Mouse (Mus musculus) hindbrain, embryonic 12.5 days (tissue): ENCODE results near the gene Miga2. TPM values are rescaled to one million over a fixed set of nuclear protein-coding genes. Genes with fewer than 3 reads are reported as not detected.

Experiments used
- ATAC-seq: fragments of 200-750 bp; cut with Nextera tagmentation; 2 replicates; pipeline ENCODE4 v1.8.0; 2017; ENCODE audit warnings: moderate TSS enrichment; ENCODE audit not compliant: low FRiP score
- H3K27ac ChIP-seq: fragments of 300-500 bp; sonication (generic); 2 replicates; pipeline ENCODE4 v1.5.1; 2016; ENCODE audit warnings: mild to moderate bottlenecking
- H3K27me3 ChIP-seq: fragments of 300-500 bp; sonication (generic); 2 replicates; pipeline ENCODE4 v1.6.1; 2016; ENCODE audit warnings: mild to moderate bottlenecking
- H3K36me3 ChIP-seq: fragments of 300-500 bp; sonication (generic); 2 replicates; pipeline ENCODE4 v1.6.1; 2016; ENCODE audit warnings: mild to moderate bottlenecking
- H3K4me1 ChIP-seq: fragments of 300-500 bp; sonication (generic); 2 replicates; pipeline ENCODE4 v1.6.1; 2016
- H3K4me2 ChIP-seq: fragments of 300-500 bp; sonication (generic); replicated peaks from 2 replicates; pipeline ENCODE4 v1.6.1; 2016; ENCODE audit warnings: mild to moderate bottlenecking
- H3K4me3 ChIP-seq: fragments of 300-500 bp; sonication (generic); 2 replicates; pipeline ENCODE4 v1.5.1; 2016; ENCODE audit warnings: mild to moderate bottlenecking
- H3K9ac ChIP-seq: fragments of 300-500 bp; sonication (generic); 2 replicates; pipeline ENCODE4 v1.6.1; 2016; ENCODE audit warnings: mild to moderate bottlenecking, moderate library complexity
- H3K9me3 ChIP-seq: fragments of 300-500 bp; sonication (generic); replicated peaks from 2 replicates; pipeline ENCODE4 v1.6.1; 2016; ENCODE audit warnings: mild to moderate bottlenecking
- WGBS: fragments of 180-500 bp; shearing (Covaris S2); methylation state at CpG from one replicate; pipeline ENCODE4 v1.1.7; 2016; 5-methylcytosine and 5-hydroxymethylcytosine counted together
- polyA plus RNA-seq: library from polyadenylated mRNA; unstranded; fragments of >200 nt; fragmentation: Nextera tagmentation; extraction: Ambion mirVana; gene quantifications from 2 replicates; pipeline ENCODE4 v1.2.1, GENCODE M21; 2016

The Miga2 gene
- polyA plus RNA-seq, 1 experiment from 2014 or later, result 30.7 TPM

GRCm38 (mm10) chr2:30386913-30387312 is 22.9 kb downstream of the Miga2 start:
- WGBS, result 86% methylated on average over 9 of the region's 9 CpGs
- Histone ChIP-seq H3K36me3 (peaks cover 37% of the 10 kb centered on the region), H3K27ac (no peak overlapping the region), H3K4me2 (no peak overlapping the region), H3K9ac (no peak overlapping the region), H3K4me3 (no peak overlapping the region), H3K4me1 (peaks cover 5% of the 10 kb centered on the region; the same call in 1 of the 2 replicates), H3K9me3 (no peaks in the 10 kb centered on the region), H3K27me3 (no peaks in the 10 kb centered on the region)
- no peak for ATAC-seq

DNA sequence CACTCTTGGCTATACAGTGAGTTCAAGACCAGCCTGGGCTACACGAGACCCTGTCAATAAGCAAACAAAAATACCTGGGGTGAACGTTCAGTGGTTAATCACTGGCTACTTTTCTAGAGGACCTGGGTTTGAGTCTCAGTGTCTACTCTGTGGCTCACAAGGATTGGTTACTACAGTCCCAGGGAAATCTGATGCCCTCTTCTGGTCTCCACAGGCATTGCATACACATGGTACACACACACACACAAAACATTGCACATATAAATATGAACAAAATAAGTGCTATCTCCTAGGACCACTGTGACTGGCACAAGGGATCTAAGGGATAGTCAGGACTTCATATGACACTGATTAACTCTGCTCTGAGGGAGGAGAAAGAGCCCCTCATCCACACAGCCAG is 25.0 kb downstream of the Miga2 start:
- Histone ChIP-seq H3K27me3 (no peaks in the 10 kb centered on the region), H3K27ac (no peak overlapping the region), H3K9me3 (no peaks in the 10 kb centered on the region), H3K9ac (no peak overlapping the region), H3K4me3 (no peak overlapping the region), H3K4me1 (peaks cover 15% of the 10 kb centered on the region), H3K36me3 (peaks cover 17% of the 10 kb centered on the region), H3K4me2 (no peak overlapping the region)
- no peak for ATAC-seq
- 92% methylated on average over 2 of the region's 2 CpGs for WGBS

DNA sequence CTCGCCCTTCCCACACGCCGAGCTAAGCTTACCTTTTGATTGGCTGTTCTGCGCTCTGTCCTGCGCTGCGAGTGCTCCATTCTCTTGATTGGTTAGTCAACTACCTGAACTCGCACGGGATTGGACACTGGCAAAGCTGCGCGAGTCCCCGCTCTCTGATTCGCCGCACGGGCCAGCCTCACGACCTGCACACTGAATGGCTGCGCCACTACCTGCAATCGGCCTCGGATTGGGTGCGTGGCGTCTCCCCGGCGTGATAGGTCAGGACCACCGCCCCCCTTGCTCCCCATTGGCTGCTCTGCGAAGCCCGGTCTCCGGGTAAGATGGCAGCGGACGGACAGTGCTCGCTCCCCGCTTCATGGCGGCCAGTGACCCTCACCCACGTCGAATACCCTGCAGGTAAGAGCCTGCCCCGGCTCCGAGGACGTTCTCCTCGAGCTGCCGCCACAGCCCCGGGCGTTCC is 28.1 kb downstream of the Miga2 start, which contains the start of gene Dolpp1:
TSS of gene Dolpp1 (plus strand) at position 141 of the 463 bp plus-strand sequence.
- peaks cover 17% of the 10 kb centered on the region for H3K4me1 ChIP-seq
- peak within 1 kb of the TSS; percentile 64 for H3K4me3 ChIP-seq
- peaks cover 16% of the 10 kb centered on the region for H3K36me3 ChIP-seq
- peak within 1 kb of the TSS; percentile 88 for H3K9ac ChIP-seq
- peak; percentile 99 for ATAC-seq
- H3K9me3 ChIP-seq, result no peaks in the 10 kb centered on the region
- no peaks in the 10 kb centered on the region for H3K27me3 ChIP-seq
- WGBS, result under 1% methylated on average over 40 of the region's 40 CpGs
- H3K27ac ChIP-seq, result peak within 1 kb of the TSS; percentile 90
- H3K4me2 ChIP-seq, result peak within 1 kb of the TSS; percentile 99

- ATAC-seq, result peak; percentile 83
- WGBS, result under 1% methylated on average over 53 of the region's 54 CpGs
- peak overlapping the region; percentile 64 for H3K4me3 ChIP-seq
- no peaks in the 10 kb centered on the region for H3K9me3 ChIP-seq
- H3K9ac ChIP-seq, result peak overlapping the region; percentile 88
- peaks cover 17% of the 10 kb centered on the region for H3K4me1 ChIP-seq
- H3K27ac ChIP-seq, result peak overlapping the region; percentile 90
- H3K27me3 ChIP-seq, result no peaks in the 10 kb centered on the region
- H3K4me2 ChIP-seq, result peak overlapping the region; percentile 99
- peaks cover 22% of the 10 kb centered on the region for H3K36me3 ChIP-seq
These were observed 28.7 kb downstream of the Miga2 start for GRCm38 (mm10) chr2:30392577-30393369.

- Histone ChIP-seq H3K4me2 (peak overlapping the region; percentile 99), H3K4me3 (peak overlapping the region; percentile 64), H3K27me3 (no peaks in the 10 kb centered on the region), H3K9ac (peak overlapping the region; percentile 88), H3K36me3 (peaks cover 26% of the 10 kb centered on the region), H3K9me3 (no peaks in the 10 kb centered on the region), H3K4me1 (peaks cover 22% of the 10 kb centered on the region), H3K27ac (peak overlapping the region; percentile 90)
- ATAC-seq, result no peak
- WGBS, result 71% methylated on average over 1 of the region's 1 CpGs
These were observed 29.3 kb downstream of the Miga2 start for GRCm38 (mm10) chr2:30393370-30393656.

- no peaks in the 10 kb centered on the region for H3K9me3 ChIP-seq
- no peaks in the 10 kb centered on the region for H3K27me3 ChIP-seq
- no peak overlapping the region for H3K4me3 ChIP-seq
- no peak overlapping the region for H3K27ac ChIP-seq
- ATAC-seq, result no peak
- WGBS, result 91% methylated on average over 7 of the region's 7 CpGs
- no peak overlapping the region for H3K9ac ChIP-seq
- H3K4me2 ChIP-seq, result no peak overlapping the region
- peaks cover 32% of the 10 kb centered on the region for H3K36me3 ChIP-seq
- H3K4me1 ChIP-seq, result peaks cover 45% of the 10 kb centered on the region
These were observed 31.7 kb downstream of the Miga2 start for GRCm38 (mm10) chr2:30395757-30396156.

DNA sequence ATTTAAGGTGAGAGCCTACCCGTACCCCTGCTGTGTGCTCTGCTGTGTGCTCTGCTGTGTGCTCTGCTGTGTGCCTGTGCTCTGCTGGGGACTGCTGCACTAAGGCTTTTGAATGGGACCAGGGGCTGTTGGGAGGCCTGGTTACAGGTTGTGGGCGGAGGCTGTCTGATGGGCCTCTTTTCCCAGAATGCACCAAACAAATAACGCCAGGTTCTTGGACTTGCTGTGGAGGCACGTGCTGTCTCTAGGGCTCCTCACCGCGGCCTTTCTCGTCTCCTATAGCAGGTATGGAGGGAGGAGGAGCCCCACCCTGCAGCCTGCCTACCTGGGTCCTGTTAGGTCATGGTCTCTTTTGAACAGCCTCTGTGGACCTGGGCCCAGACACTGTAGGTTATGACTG is 32.2 kb downstream of the Miga2 start:
- H3K9me3 ChIP-seq, result no peaks in the 10 kb centered on the region
- ATAC-seq, result no peak
- no peak overlapping the region for H3K4me2 ChIP-seq
- no peak overlapping the region for H3K4me3 ChIP-seq
- H3K9ac ChIP-seq, result no peak overlapping the region
- H3K4me1 ChIP-seq, result peaks cover 48% of the 10 kb centered on the region
- H3K36me3 ChIP-seq, result peaks cover 36% of the 10 kb centered on the region
- no peaks in the 10 kb centered on the region for H3K27me3 ChIP-seq
- WGBS, result 88% methylated on average over 7 of the region's 7 CpGs
- no peak overlapping the region for H3K27ac ChIP-seq

GRCm38 (mm10) chr2:30397986-30398512 is 34.0 kb downstream of the Miga2 start:
- Histone ChIP-seq H3K27ac (no peak overlapping the region), H3K9ac (no peak overlapping the region), H3K36me3 (peaks cover 46% of the 10 kb centered on the region), H3K4me1 (peaks cover 43% of the 10 kb centered on the region), H3K9me3 (no peaks in the 10 kb centered on the region), H3K4me2 (no peak overlapping the region), H3K27me3 (no peaks in the 10 kb centered on the region), H3K4me3 (no peak overlapping the region)
- no peak for ATAC-seq
- WGBS, result 72% methylated on average over 10 of the region's 10 CpGs

DNA sequence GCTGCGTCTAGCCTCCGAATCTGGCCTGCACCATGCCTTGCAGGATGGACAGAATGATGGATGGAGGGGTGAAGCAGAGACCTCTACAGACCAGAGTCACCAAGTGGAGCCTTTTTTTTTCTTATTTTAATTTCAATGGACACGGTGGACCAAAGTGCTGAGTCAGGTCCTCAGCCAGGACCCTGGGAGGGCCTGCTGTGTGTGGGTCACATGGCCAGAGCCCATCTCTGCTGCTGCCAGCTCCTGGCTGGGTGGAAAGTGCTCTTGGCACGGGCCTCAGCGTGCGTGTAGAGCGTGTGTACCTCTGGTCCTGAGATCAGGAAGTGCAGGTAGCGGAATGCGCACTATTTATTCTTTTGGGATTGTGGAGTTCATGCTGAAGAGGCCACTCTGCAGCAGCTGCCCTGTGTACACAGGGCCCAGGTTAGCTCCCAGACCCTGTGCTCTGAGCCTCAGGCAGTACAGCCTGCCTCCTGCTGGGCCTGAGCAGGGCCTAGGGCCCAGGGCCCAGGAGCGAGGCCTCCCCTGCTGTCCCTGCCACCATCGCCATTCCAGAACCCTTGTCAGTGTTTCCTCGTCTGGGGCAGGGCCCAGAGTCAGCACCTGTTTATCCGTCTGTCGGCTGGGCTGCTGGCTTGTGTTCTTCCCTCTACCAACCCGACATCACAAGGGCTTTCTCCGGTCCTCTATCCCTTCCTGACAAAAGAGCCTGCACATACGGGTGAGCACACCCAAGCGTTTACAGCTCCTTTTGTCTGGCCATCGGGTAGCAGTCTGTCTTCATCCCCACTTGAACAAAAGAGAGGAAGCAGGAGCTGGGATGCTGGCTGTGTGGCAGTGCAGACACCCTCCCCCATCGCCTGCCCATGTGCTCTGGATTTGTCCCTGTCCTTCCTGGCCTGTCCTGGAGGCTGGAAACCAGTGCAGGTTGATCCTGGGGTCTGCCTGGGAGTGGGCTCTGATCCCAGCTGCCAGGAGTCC is 35.4 kb downstream of the Miga2 start:
- Histone ChIP-seq H3K4me1 (peaks cover 33% of the 10 kb centered on the region), H3K9ac (peak overlapping the region; percentile 13), H3K27me3 (no peaks in the 10 kb centered on the region), H3K36me3 (peaks cover 55% of the 10 kb centered on the region), H3K9me3 (no peaks in the 10 kb centered on the region), H3K27ac (peak overlapping the region; percentile 83), H3K4me2 (no peak overlapping the region; the same call in 1 of the 2 replicates), H3K4me3 (no peak overlapping the region)
- ATAC-seq, result peak; percentile 69
- WGBS, result 27% methylated on average over 20 of the region's 20 CpGs

DNA sequence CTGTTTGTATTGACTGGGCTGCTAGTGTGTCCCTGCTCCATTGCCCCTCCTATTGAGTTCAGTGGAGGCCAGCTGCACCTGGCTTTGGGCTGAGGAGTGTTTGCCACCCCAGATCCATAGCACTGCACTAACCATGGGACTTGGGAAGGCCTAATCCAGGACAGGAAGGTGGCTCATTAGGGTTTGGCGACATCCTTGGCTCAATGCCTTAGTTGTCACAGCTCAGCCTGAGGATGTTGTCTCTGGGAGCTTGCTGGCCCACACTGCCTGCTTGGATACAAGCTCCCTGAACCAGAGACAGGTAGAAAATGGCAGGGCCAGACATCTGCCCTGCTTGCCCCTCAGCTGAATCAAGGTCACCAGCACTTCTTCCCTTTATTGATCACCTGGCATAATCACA is 37.5 kb downstream of the Miga2 start:
- Histone ChIP-seq H3K36me3 (peaks cover 65% of the 10 kb centered on the region), H3K4me3 (no peak overlapping the region), H3K9ac (no peak overlapping the region), H3K4me1 (peaks cover 33% of the 10 kb centered on the region), H3K4me2 (no peak overlapping the region), H3K27me3 (no peaks in the 10 kb centered on the region), H3K9me3 (no peaks in the 10 kb centered on the region), H3K27ac (no peak overlapping the region)
- ATAC-seq, result no peak
- WGBS, result 100% methylated on average over 1 of the region's 1 CpGs

DNA sequence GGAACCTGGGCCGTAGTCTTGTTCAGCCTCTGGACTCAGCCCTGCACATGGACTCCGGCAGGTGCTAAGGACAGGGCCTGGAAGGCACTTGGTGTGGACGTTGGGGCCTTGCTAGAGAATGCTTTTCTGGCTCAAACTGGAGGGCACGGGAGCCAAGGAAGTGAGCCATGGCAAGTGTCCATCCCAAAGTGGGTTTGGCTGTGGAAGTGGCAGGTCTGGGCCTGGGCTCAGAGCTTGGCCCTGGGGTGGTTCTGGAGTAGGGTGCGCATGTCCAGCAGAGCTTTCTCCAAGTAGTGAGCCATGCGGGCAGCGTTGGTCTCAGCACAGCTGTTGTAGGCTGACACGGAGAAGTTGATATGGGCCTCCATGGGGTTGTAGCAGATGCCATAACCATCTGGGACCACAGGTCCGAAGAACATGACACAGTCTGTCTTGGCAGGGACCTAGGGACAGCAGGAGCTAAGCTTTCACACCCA is 38.4 kb downstream of the Miga2 start:
- Histone ChIP-seq H3K4me1 (peaks cover 33% of the 10 kb centered on the region), H3K27me3 (no peaks in the 10 kb centered on the region), H3K36me3 (peaks cover 65% of the 10 kb centered on the region), H3K27ac (no peak overlapping the region), H3K9ac (no peak overlapping the region), H3K9me3 (no peaks in the 10 kb centered on the region), H3K4me3 (no peak overlapping the region), H3K4me2 (no peak overlapping the region)
- WGBS, result 89% methylated on average over 9 of the region's 9 CpGs
- no peak for ATAC-seq

DNA sequence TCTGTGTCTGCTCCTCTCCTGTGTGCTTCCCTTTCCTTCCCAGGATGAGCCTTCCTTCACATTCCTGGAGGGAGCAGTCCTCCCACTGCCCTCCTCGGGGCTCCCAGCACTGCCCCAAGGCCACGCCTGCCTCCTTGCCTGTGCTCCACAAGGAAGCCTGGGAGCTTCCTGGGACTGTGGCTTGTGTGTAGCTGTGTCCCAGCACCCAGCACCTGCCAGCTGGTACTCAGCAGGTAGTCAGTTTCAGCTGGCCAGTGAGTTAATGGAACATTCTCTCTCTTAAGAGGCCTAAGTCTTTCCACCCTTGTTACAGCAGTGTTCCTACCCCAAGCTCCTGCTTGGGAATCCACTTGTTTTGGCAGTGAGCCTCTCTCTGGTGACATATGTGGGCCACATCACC is 38.8 kb downstream of the Miga2 start:
- Histone ChIP-seq H3K4me1 (peaks cover 33% of the 10 kb centered on the region), H3K36me3 (peaks cover 65% of the 10 kb centered on the region), H3K27me3 (no peaks in the 10 kb centered on the region), H3K9ac (no peak overlapping the region), H3K9me3 (no peaks in the 10 kb centered on the region), H3K4me3 (no peak overlapping the region), H3K27ac (no peak overlapping the region), H3K4me2 (no peak overlapping the region)
- WGBS, result 64% methylated on average over 2 of the region's 2 CpGs
- no peak for ATAC-seq
